Mouse (Mus musculus): ENCODE measurements around the gene Btbd35f7. TPM values are rescaled to one million over a fixed set of nuclear protein-coding genes. Genes with fewer than 3 reads are reported as not detected.

Gene Btbd35f7
- polyA plus RNA-seq (2012; rRNA removed), result not detected in 2 replicates

DNA sequence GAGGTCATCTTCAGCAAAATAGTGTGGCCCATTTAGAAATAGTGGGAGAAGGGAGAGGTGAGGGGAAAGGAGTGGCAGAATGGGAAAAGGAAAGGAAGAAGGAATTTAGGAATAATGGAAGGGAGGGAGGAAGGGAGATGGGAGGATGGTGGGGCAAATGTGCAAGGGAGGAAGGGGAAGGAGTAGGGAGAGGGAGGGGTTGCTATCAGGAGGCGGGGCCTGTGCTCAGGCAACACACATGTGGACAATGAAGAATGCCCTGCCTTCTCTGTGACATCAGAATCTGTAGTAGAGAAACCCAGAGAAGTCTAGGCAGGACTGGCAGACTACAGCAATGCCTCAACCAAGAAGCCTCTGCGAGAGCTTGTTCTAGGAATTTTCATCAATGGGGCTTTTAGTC is at the start of gene Btbd35f7:
Gene Btbd35f7 (plus strand): TSS at position 301 of the 400 bp plus-strand sequence.

Other genes starting within 250 kb of the Btbd35f7 start
- 0.03 TPM in 1 of 2 replicates, not detected in the other for gene Mycs, start 199.8 kb upstream of the Btbd35f7 start, polyA plus RNA-seq (2012; rRNA removed)

All from central nervous system, embryonic 18 days (tissue).